Mouse (Mus musculus) adrenal gland, postnatal 10 days (tissue): Measurements from ENCODE around the gene Iars2. TPM values are rescaled to one million over a fixed set of nuclear protein-coding genes. Genes with fewer than 3 reads are reported as not detected.

Experiments
- microRNA-seq: library from miRNA; unstranded; fragments of <30 nt; microRNA quantifications from one replicate; pipeline ENCODE4 v1.2.0, GENCODE M21; 2021
- total RNA-seq, 2 experiments: library from RNA; stranded (reverse); gene quantifications; 2 replicates each; pipeline ENCODE4 v1.2.3; 2021

The Iars2 gene
- total RNA-seq, 2 experiments from 2014 or later: 103 to 111 TPM

Small RNA genes within 50 kb of the gene (microRNA-seq; reads per million reads assigned to microRNA genes)
- gene Mir194-1 (4.6 reads per million, percentile 3 among the genes with 10 or more reads in this experiment), gene Mir215 (3.7 reads per million), gene Mir664 (50.3 reads per million, percentile 35 among the genes with 10 or more reads in this experiment)

Other genes with a start within 250 kb of the Iars2 start
- gene Rab3gap2, start 125.3 kb downstream of the Iars2 start, total RNA-seq: 10 to 100 TPM; 31.9 to 36.3 TPM
- gene Bpnt1, start 2.8 kb upstream of the Iars2 start, total RNA-seq: 10 to 100 TPM; 64.5 to 71.2 TPM
- 100 to 1,000 TPM in 1 of 2 experiments, 10 to 100 TPM in 1; 93.5 to 108 TPM for gene Eprs, start 33.6 kb upstream of the Iars2 start, total RNA-seq
- 1 to 10 TPM; 1.1 to 2.4 TPM for gene Slc30a10, start 125.5 kb upstream of the Iars2 start, total RNA-seq